Mouse (Mus musculus): ENCODE data around the gene Stxbp1. TPM values are rescaled to one million over a fixed set of nuclear protein-coding genes. Genes with fewer than 3 reads are reported as not detected.
A peak's percentile ranks its signal among the peaks of the same experiment; 100 is the strongest.

Stxbp1 gene
- polyA plus RNA-seq (2011; ENCODE audit: insufficient read depth, insufficient read length, low replicate concordance, missing spikeins), result 2.5 and 3.2 TPM in 2 replicates

DNA sequence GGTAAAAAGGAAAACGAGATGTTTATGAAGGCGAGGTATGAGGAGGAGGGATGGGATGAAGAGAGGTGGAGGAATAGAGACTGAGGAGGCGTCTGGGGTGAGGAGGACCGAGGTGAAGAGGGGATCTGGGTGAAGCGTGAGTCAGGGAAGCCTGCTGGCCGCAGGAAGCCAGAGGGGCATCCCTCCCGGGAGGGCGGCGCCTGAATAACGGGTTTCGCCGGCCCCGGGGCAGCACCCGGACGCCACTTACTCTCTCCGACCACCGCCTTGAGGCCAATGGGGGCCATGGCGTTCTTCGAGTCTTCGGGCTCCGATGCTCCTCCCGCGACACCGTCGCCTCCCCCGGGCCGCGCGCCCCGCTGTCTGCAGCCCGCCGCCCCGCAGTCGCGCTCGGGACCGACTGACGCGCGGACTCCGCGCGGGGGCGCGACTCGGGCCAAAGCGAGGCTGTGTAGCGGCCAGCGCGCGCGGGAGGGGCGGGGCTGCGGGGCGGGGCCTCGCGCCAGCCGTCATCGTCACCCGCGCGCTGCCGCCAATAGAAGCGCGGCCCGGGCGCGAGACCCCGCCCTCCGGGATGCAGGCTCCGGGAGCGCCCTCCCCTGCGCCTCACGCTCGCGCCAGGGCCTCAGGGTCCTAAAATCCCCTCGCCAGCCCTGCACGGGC lies at the start of gene Stxbp1:
TSS of gene Stxbp1 (minus strand) at position 441 of the 663 bp plus-strand sequence.
- H3K27ac ChIP-seq (ENCODE audit: control insufficient read depth, insufficient read depth, low read depth, low read length, poor library complexity), result peak within 1 kb of the TSS; percentile 56
- peak; percentile 15; the same call in 1 of the 2 replicates for TF ChIP-seq POLR2A (IDR thresholded peaks at IDR 0.05; ENCODE audit: borderline replicate concordance, control insufficient read depth, low read depth, low read length)
- no peak for TF ChIP-seq CTCF (IDR thresholded peaks at IDR 0.05; ENCODE audit: control insufficient read depth, insufficient read depth, low read length)
- WGBS, result under 1% methylated on average over 66 of the region's 78 CpGs
- no peaks in the 10 kb centered on the region for H3K4me1 ChIP-seq (ENCODE audit: control insufficient read depth, insufficient read depth, low read length)
- peak within 1 kb of the TSS; percentile 81 for H3K4me3 ChIP-seq (replicated peaks; ENCODE audit: control insufficient read depth, low read depth, low read length)

DNA sequence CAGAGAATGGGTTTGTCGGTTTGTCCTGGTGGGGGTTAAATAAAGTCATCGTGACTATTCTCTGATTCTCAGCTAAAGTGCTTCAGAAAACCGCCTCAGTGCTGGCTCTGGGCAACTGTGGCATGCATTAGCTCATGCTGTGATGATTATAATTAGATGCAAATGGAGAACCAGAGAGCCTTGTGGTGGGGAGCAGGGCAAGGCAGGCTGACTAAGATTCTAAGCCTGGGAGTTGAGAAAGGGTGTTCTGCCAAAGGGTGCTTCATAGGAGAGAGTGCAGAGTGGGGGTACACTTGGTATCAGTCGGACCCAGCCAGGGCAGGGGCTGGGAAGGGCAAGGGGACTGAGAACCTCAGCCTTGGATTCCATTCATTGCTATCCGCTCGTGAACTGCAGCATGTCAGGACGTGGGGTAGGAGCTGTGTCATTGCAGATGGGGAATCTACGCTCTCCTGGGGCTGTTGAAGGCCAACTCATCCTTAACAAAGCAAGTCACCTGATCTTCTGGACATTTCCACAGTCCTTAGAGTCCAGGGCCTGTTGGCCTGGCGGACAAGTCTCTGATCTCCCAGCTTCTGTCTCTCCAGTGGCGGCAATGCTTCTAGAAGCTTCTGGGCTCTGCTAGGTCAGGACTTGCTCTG lies 49.6 kb upstream of the Stxbp1 start:
- Histone ChIP-seq H3K4me3 (replicated peaks; ENCODE audit: control insufficient read depth, low read depth, low read length) (no peak overlapping the region), H3K4me1 (ENCODE audit: control insufficient read depth, insufficient read depth, low read length) (peaks cover 5% of the 10 kb centered on the region), H3K27ac (ENCODE audit: control insufficient read depth, insufficient read depth, low read depth, low read length, poor library complexity) (no peak overlapping the region)
- no peak for TF ChIP-seq CTCF (IDR thresholded peaks at IDR 0.05; ENCODE audit: control insufficient read depth, insufficient read depth, low read length)
- no peak for TF ChIP-seq POLR2A (IDR thresholded peaks at IDR 0.05; ENCODE audit: borderline replicate concordance, control insufficient read depth, low read depth, low read length)
- WGBS, result 70% methylated on average over 10 of the region's 10 CpGs

DNA sequence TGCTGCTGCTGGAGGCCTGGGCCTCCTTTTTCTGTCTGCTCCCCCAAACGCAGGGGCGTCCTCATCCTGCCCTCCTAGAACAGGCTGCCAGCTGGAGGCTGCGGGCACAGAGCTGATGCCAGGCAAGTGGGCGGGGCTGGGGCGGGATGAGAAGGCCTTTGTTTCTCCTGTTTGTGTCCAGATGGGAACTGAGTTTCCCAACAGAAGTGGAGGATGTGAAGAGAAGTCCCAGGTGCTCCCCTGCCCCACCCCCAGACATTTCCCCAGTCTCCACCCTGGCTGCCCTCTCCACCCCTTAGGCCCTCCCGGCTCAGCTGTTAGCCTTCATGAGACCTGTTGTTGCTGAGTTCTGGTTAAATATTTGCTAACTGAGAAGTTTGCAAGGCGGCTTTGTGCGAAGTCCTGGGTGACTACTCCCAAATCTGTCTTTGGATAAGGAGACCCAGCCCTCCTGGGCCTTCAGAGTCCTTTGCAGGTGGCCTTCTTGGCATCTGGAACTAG lies 48.6 kb upstream of the Stxbp1 start:
- WGBS, result 59% methylated on average over 8 of the region's 8 CpGs
- Histone ChIP-seq H3K4me1 (ENCODE audit: control insufficient read depth, insufficient read depth, low read length) (peaks cover 5% of the 10 kb centered on the region), H3K4me3 (replicated peaks; ENCODE audit: control insufficient read depth, low read depth, low read length) (no peak overlapping the region), H3K27ac (ENCODE audit: control insufficient read depth, insufficient read depth, low read depth, low read length, poor library complexity) (no peak overlapping the region)
- TF ChIP-seq POLR2A (IDR thresholded peaks at IDR 0.05; ENCODE audit: borderline replicate concordance, control insufficient read depth, low read depth, low read length) (no peak), CTCF (IDR thresholded peaks at IDR 0.05; ENCODE audit: control insufficient read depth, insufficient read depth, low read length) (no peak)

DNA sequence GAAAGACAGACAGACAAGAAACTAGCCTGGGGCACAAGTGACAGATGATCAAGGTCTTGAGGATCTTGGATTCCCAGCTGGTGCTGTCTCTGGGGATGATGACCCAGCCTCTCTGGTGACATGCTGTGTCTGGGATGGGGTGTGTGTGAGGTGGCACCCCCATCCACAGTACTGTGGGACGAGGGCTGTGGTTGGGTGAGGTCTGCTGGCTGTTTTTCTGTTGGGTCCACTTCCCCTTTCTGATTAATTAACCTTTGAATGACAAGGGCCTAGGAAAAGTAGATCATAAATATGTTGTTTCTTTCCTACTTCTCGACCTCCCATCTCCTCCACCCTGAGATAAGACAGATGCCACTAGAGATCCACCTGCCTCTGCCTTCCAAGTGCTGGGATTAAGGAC lies 47.1 kb upstream of the Stxbp1 start:
- H3K4me3 ChIP-seq (replicated peaks; ENCODE audit: control insufficient read depth, low read depth, low read length), result no peak overlapping the region
- peak overlapping the region; percentile 40; the same call in 1 of the 2 replicates for H3K27ac ChIP-seq (ENCODE audit: control insufficient read depth, insufficient read depth, low read depth, low read length, poor library complexity)
- 6% methylated on average over 2 of the region's 2 CpGs for whole genome bisulfite sequencing
- TF ChIP-seq POLR2A (IDR thresholded peaks at IDR 0.05; ENCODE audit: borderline replicate concordance, control insufficient read depth, low read depth, low read length) (no peak), CTCF (IDR thresholded peaks at IDR 0.05; ENCODE audit: control insufficient read depth, insufficient read depth, low read length) (no peak)
- peaks cover 5% of the 10 kb centered on the region for H3K4me1 ChIP-seq (ENCODE audit: control insufficient read depth, insufficient read depth, low read length)

DNA sequence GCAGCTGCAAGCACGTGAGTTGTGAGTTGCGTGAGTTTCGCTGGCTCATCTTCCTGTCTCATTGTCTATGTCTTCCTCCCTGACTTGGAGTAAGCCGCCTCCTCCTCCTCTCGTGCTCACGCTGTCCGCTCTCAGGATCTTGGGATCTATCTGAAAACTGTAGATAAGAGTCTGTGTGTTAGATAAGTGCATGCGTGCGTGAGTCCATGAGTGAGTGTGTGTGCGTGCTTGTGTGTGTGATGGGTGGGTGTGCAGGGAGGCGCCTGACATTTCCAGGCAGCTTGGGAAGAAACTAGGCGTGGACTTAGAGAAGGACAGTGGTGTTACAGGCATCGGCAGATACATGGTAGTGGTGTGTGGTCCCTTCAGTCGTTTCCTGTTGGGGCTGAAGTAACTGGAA lies 45.4 kb upstream of the Stxbp1 start:
- H3K27ac ChIP-seq (ENCODE audit: control insufficient read depth, insufficient read depth, low read depth, low read length, poor library complexity), result no peak overlapping the region
- no peak overlapping the region for H3K4me3 ChIP-seq (replicated peaks; ENCODE audit: control insufficient read depth, low read depth, low read length)
- WGBS, result 56% methylated on average over 14 of the region's 14 CpGs
- H3K4me1 ChIP-seq (ENCODE audit: control insufficient read depth, insufficient read depth, low read length), result peaks cover 3% of the 10 kb centered on the region; the same call in 1 of the 2 replicates
- no peak for TF ChIP-seq CTCF (IDR thresholded peaks at IDR 0.05; ENCODE audit: control insufficient read depth, insufficient read depth, low read length)
- TF ChIP-seq POLR2A (IDR thresholded peaks at IDR 0.05; ENCODE audit: borderline replicate concordance, control insufficient read depth, low read depth, low read length), result no peak

DNA sequence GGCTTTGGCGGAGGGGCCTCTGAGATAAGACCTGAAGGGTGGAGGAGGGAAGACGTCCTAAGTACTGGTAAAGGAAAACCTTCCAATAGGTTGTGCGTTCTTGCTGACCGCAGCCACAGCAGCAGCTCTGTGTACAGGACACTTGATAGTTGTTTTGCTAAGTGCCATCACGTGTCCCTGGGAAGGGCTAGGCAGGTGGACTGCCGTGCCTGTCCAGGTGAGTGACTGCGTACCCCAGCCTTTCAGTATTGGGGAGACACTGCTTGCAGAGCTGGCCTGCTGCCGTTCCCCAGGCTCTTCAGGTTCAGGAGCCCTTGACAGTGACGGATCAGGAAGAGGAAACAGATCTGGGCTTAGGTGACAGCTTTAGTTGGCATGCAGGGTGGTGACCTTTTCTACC lies 44.2 kb upstream of the Stxbp1 start:
- TF ChIP-seq CTCF (IDR thresholded peaks at IDR 0.05; ENCODE audit: control insufficient read depth, insufficient read depth, low read length), result no peak
- 64% methylated on average over 9 of the region's 9 CpGs for WGBS
- no peak overlapping the region for H3K27ac ChIP-seq (ENCODE audit: control insufficient read depth, insufficient read depth, low read depth, low read length, poor library complexity)
- no peak overlapping the region for H3K4me3 ChIP-seq (replicated peaks; ENCODE audit: control insufficient read depth, low read depth, low read length)
- H3K4me1 ChIP-seq (ENCODE audit: control insufficient read depth, insufficient read depth, low read length), result peaks cover 3% of the 10 kb centered on the region; the same call in 1 of the 2 replicates

DNA sequence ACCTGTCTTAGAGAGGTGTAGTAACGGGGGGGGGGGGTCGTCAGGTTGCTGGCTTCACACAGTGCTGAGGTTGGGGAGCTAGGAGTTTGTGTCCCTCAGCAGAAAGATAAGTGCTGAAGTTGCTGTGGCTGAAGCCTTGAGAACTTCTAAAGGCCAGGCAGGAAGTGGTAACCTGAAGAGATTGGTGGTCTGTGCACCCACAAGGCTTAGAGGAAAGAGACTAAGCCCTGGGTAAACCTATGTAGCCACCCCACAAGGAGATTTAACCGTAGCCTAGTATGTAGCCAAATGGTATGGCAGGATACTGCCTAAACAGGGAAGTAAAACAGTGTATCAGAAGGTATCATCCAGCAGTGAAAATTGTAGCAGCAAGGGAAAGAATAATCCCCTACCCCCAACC lies 43.2 kb upstream of the Stxbp1 start:
- WGBS, result 29% methylated on average over 3 of the region's 3 CpGs
- Histone ChIP-seq H3K4me1 (ENCODE audit: control insufficient read depth, insufficient read depth, low read length) (peaks cover 3% of the 10 kb centered on the region; the same call in 1 of the 2 replicates), H3K27ac (ENCODE audit: control insufficient read depth, insufficient read depth, low read depth, low read length, poor library complexity) (no peak overlapping the region), H3K4me3 (replicated peaks; ENCODE audit: control insufficient read depth, low read depth, low read length) (no peak overlapping the region)
- no peak for TF ChIP-seq CTCF (IDR thresholded peaks at IDR 0.05; ENCODE audit: control insufficient read depth, insufficient read depth, low read length)
- no peak for TF ChIP-seq POLR2A (IDR thresholded peaks at IDR 0.05; ENCODE audit: borderline replicate concordance, control insufficient read depth, low read depth, low read length)

DNA sequence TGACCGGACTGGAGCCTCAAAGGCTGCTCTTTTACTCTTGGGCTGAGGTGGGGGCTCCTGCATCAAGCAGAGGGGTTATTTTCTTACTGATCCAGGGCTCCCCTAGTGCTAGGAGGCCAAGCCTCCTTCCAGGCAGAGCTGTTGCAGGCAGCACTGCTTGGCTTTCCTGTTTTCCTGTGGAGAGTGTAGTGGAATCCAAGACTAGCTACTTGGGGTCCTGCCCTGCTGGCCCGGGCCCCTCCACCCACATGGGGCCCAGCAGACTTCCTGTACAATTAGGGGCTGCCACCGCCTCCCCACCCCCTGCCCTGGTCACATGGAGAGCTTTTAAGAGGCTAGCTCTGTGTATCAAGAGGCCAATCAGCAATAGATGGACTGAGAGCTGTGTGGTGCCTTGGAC lies 41.5 kb upstream of the Stxbp1 start:
- H3K27ac ChIP-seq (ENCODE audit: control insufficient read depth, insufficient read depth, low read depth, low read length, poor library complexity), result no peak overlapping the region
- H3K4me1 ChIP-seq (ENCODE audit: control insufficient read depth, insufficient read depth, low read length), result peaks cover under 1% of the 10 kb centered on the region; the same call in 1 of the 2 replicates
- TF ChIP-seq CTCF (IDR thresholded peaks at IDR 0.05; ENCODE audit: control insufficient read depth, insufficient read depth, low read length), result no peak
- no peak for TF ChIP-seq POLR2A (IDR thresholded peaks at IDR 0.05; ENCODE audit: borderline replicate concordance, control insufficient read depth, low read depth, low read length)

More for the DNA sequence above, 41.5 kb upstream of the Stxbp1 start:
- H3K4me3 ChIP-seq (replicated peaks; ENCODE audit: control insufficient read depth, low read depth, low read length), result no peak overlapping the region
- WGBS, result 49% methylated on average over 3 of the region's 3 CpGs
